Mouse (Mus musculus): ENCODE data around the gene Agbl1. TPM values are rescaled to one million over a fixed set of nuclear protein-coding genes. Genes with fewer than 3 reads are reported as not detected.

Gene Agbl1
- polyA plus RNA-seq, 1 experiment from 2014 or later: not detected

GRCm38 (mm10) chr7:76918871-76919270, 689.2 kb downstream of the Agbl1 start:
- H3K27ac ChIP-seq (ENCODE audit: low read length): no peak overlapping the region
- no peaks in the 10 kb centered on the region for H3K36me3 ChIP-seq (ENCODE audit: control insufficient read depth, insufficient read depth, low read length)
- ATAC-seq (ENCODE audit: insufficient read depth, low FRiP score): no peak
- no peaks in the 10 kb centered on the region for H3K27me3 ChIP-seq (ENCODE audit: control insufficient read depth, insufficient read depth, low read length)
- no peak overlapping the region for H3K4me3 ChIP-seq (replicated peaks; ENCODE audit: low read length)
- H3K4me1 ChIP-seq (ENCODE audit: control insufficient read depth, insufficient read depth, low read length): no peaks in the 10 kb centered on the region
- H3K9ac ChIP-seq (ENCODE audit: low read length): no peak overlapping the region
- no peak overlapping the region for H3K4me2 ChIP-seq (ENCODE audit: low read depth, low read length)
- H3K9me3 ChIP-seq (replicated peaks; ENCODE audit: control insufficient read depth, low read length): no peaks in the 10 kb centered on the region

GRCm38 (mm10) chr7:76921671-76922070, 692.0 kb downstream of the Agbl1 start:
- Histone ChIP-seq H3K9ac (ENCODE audit: low read length) (no peak overlapping the region), H3K27me3 (ENCODE audit: control insufficient read depth, insufficient read depth, low read length) (no peaks in the 10 kb centered on the region), H3K4me2 (ENCODE audit: low read depth, low read length) (no peak overlapping the region), H3K36me3 (ENCODE audit: control insufficient read depth, insufficient read depth, low read length) (no peaks in the 10 kb centered on the region), H3K27ac (ENCODE audit: low read length) (no peak overlapping the region), H3K4me3 (replicated peaks; ENCODE audit: low read length) (no peak overlapping the region), H3K9me3 (replicated peaks; ENCODE audit: control insufficient read depth, low read length) (no peaks in the 10 kb centered on the region), H3K4me1 (ENCODE audit: control insufficient read depth, insufficient read depth, low read length) (no peaks in the 10 kb centered on the region)
- 41% methylated on average over 2 of the region's 2 CpGs for WGBS
- no peak for ATAC-seq (ENCODE audit: insufficient read depth, low FRiP score)

GRCm38 (mm10) chr7:76935219-76935618, 705.5 kb downstream of the Agbl1 start:
- no peak overlapping the region for H3K4me3 ChIP-seq (replicated peaks; ENCODE audit: low read length)
- H3K9me3 ChIP-seq (replicated peaks; ENCODE audit: control insufficient read depth, low read length): no peaks in the 10 kb centered on the region
- H3K27ac ChIP-seq (ENCODE audit: low read length): no peak overlapping the region
- no peaks in the 10 kb centered on the region for H3K36me3 ChIP-seq (ENCODE audit: control insufficient read depth, insufficient read depth, low read length)
- no peak for ATAC-seq (ENCODE audit: insufficient read depth, low FRiP score)
- no peak overlapping the region for H3K9ac ChIP-seq (ENCODE audit: low read length)
- no peaks in the 10 kb centered on the region for H3K4me1 ChIP-seq (ENCODE audit: control insufficient read depth, insufficient read depth, low read length)
- no peaks in the 10 kb centered on the region for H3K27me3 ChIP-seq (ENCODE audit: control insufficient read depth, insufficient read depth, low read length)
- H3K4me2 ChIP-seq (ENCODE audit: low read depth, low read length): no peak overlapping the region

GRCm38 (mm10) chr7:76941531-76941930, 711.8 kb downstream of the Agbl1 start:
- ATAC-seq (ENCODE audit: insufficient read depth, low FRiP score): no peak

GRCm38 (mm10) chr7:76971334-76971733, 741.6 kb downstream of the Agbl1 start:
- Histone ChIP-seq H3K27ac (ENCODE audit: low read length) (no peak overlapping the region), H3K36me3 (ENCODE audit: control insufficient read depth, insufficient read depth, low read length) (no peaks in the 10 kb centered on the region), H3K27me3 (ENCODE audit: control insufficient read depth, insufficient read depth, low read length) (no peaks in the 10 kb centered on the region), H3K9me3 (replicated peaks; ENCODE audit: control insufficient read depth, low read length) (no peaks in the 10 kb centered on the region), H3K9ac (ENCODE audit: low read length) (no peak overlapping the region), H3K4me3 (replicated peaks; ENCODE audit: low read length) (no peak overlapping the region), H3K4me1 (ENCODE audit: control insufficient read depth, insufficient read depth, low read length) (no peaks in the 10 kb centered on the region), H3K4me2 (ENCODE audit: low read depth, low read length) (no peak overlapping the region)
- 18% methylated on average over 3 of the region's 3 CpGs for WGBS
- no peak for ATAC-seq (ENCODE audit: insufficient read depth, low FRiP score)

More at GRCm38 (mm10) chr7:76941531-76941930, 711.8 kb downstream of the Agbl1 start:
- Histone ChIP-seq H3K4me3 (replicated peaks; ENCODE audit: low read length) (no peak overlapping the region), H3K27ac (ENCODE audit: low read length) (no peak overlapping the region), H3K36me3 (ENCODE audit: control insufficient read depth, insufficient read depth, low read length) (no peaks in the 10 kb centered on the region), H3K4me2 (ENCODE audit: low read depth, low read length) (no peak overlapping the region), H3K9ac (ENCODE audit: low read length) (no peak overlapping the region), H3K9me3 (replicated peaks; ENCODE audit: control insufficient read depth, low read length) (no peaks in the 10 kb centered on the region), H3K27me3 (ENCODE audit: control insufficient read depth, insufficient read depth, low read length) (no peaks in the 10 kb centered on the region), H3K4me1 (ENCODE audit: control insufficient read depth, insufficient read depth, low read length) (no peaks in the 10 kb centered on the region)

- no peaks in the 10 kb centered on the region for H3K9me3 ChIP-seq (replicated peaks; ENCODE audit: control insufficient read depth, low read length)
- no peaks in the 10 kb centered on the region for H3K27me3 ChIP-seq (ENCODE audit: control insufficient read depth, insufficient read depth, low read length)
- no peak for ATAC-seq (ENCODE audit: insufficient read depth, low FRiP score)
- 73% methylated on average over 3 of the region's 3 CpGs for WGBS
- no peak overlapping the region for H3K9ac ChIP-seq (ENCODE audit: low read length)
- no peaks in the 10 kb centered on the region for H3K4me1 ChIP-seq (ENCODE audit: control insufficient read depth, insufficient read depth, low read length)
- H3K36me3 ChIP-seq (ENCODE audit: control insufficient read depth, insufficient read depth, low read length): no peaks in the 10 kb centered on the region
- H3K4me2 ChIP-seq (ENCODE audit: low read depth, low read length): no peak overlapping the region
- no peak overlapping the region for H3K27ac ChIP-seq (ENCODE audit: low read length)
- no peak overlapping the region for H3K4me3 ChIP-seq (replicated peaks; ENCODE audit: low read length)
These were observed 779.9 kb downstream of the Agbl1 start for GRCm38 (mm10) chr7:77009571-77009970.

GRCm38 (mm10) chr7:77029019-77029418, 799.3 kb downstream of the Agbl1 start:
- no peak overlapping the region for H3K4me3 ChIP-seq (replicated peaks; ENCODE audit: low read length)
- no peaks in the 10 kb centered on the region for H3K27me3 ChIP-seq (ENCODE audit: control insufficient read depth, insufficient read depth, low read length)
- H3K4me2 ChIP-seq (ENCODE audit: low read depth, low read length): no peak overlapping the region
- ATAC-seq (ENCODE audit: insufficient read depth, low FRiP score): no peak
- H3K9ac ChIP-seq (ENCODE audit: low read length): no peak overlapping the region
- no peaks in the 10 kb centered on the region for H3K4me1 ChIP-seq (ENCODE audit: control insufficient read depth, insufficient read depth, low read length)
- H3K9me3 ChIP-seq (replicated peaks; ENCODE audit: control insufficient read depth, low read length): no peaks in the 10 kb centered on the region
- H3K27ac ChIP-seq (ENCODE audit: low read length): no peak overlapping the region
- H3K36me3 ChIP-seq (ENCODE audit: control insufficient read depth, insufficient read depth, low read length): no peaks in the 10 kb centered on the region

GRCm38 (mm10) chr7:77076033-77076432, 846.3 kb downstream of the Agbl1 start:
- Histone ChIP-seq H3K36me3 (ENCODE audit: control insufficient read depth, insufficient read depth, low read length) (no peaks in the 10 kb centered on the region), H3K4me3 (replicated peaks; ENCODE audit: low read length) (no peak overlapping the region), H3K4me2 (ENCODE audit: low read depth, low read length) (no peak overlapping the region), H3K4me1 (ENCODE audit: control insufficient read depth, insufficient read depth, low read length) (no peaks in the 10 kb centered on the region), H3K27ac (ENCODE audit: low read length) (no peak overlapping the region), H3K9me3 (replicated peaks; ENCODE audit: control insufficient read depth, low read length) (no peaks in the 10 kb centered on the region), H3K27me3 (ENCODE audit: control insufficient read depth, insufficient read depth, low read length) (no peaks in the 10 kb centered on the region), H3K9ac (ENCODE audit: low read length) (no peak overlapping the region)
- no peak for ATAC-seq (ENCODE audit: insufficient read depth, low FRiP score)

GRCm38 (mm10) chr7:77087266-77087665, 857.6 kb downstream of the Agbl1 start:
- no peaks in the 10 kb centered on the region for H3K27me3 ChIP-seq (ENCODE audit: control insufficient read depth, insufficient read depth, low read length)
- H3K4me2 ChIP-seq (ENCODE audit: low read depth, low read length): no peak overlapping the region
- no peaks in the 10 kb centered on the region for H3K4me1 ChIP-seq (ENCODE audit: control insufficient read depth, insufficient read depth, low read length)
- H3K4me3 ChIP-seq (replicated peaks; ENCODE audit: low read length): no peak overlapping the region
- 67% methylated on average over 1 of the region's 1 CpGs for WGBS
- H3K36me3 ChIP-seq (ENCODE audit: control insufficient read depth, insufficient read depth, low read length): no peaks in the 10 kb centered on the region
- no peaks in the 10 kb centered on the region for H3K9me3 ChIP-seq (replicated peaks; ENCODE audit: control insufficient read depth, low read length)
- ATAC-seq (ENCODE audit: insufficient read depth, low FRiP score): no peak
- no peak overlapping the region for H3K27ac ChIP-seq (ENCODE audit: low read length)
- H3K9ac ChIP-seq (ENCODE audit: low read length): no peak overlapping the region

- H3K27ac ChIP-seq (ENCODE audit: low read length): no peak overlapping the region
- H3K36me3 ChIP-seq (ENCODE audit: control insufficient read depth, insufficient read depth, low read length): no peaks in the 10 kb centered on the region
- H3K4me1 ChIP-seq (ENCODE audit: control insufficient read depth, insufficient read depth, low read length): no peaks in the 10 kb centered on the region
- no peak overlapping the region for H3K4me2 ChIP-seq (ENCODE audit: low read depth, low read length)
- ATAC-seq (ENCODE audit: insufficient read depth, low FRiP score): no peak
- WGBS: 59% methylated on average over 2 of the region's 2 CpGs
- no peak overlapping the region for H3K9ac ChIP-seq (ENCODE audit: low read length)
- no peak overlapping the region for H3K4me3 ChIP-seq (replicated peaks; ENCODE audit: low read length)
- H3K9me3 ChIP-seq (replicated peaks; ENCODE audit: control insufficient read depth, low read length): no peaks in the 10 kb centered on the region
- no peaks in the 10 kb centered on the region for H3K27me3 ChIP-seq (ENCODE audit: control insufficient read depth, insufficient read depth, low read length)
These were observed 865.5 kb downstream of the Agbl1 start for GRCm38 (mm10) chr7:77095153-77095552.

Data from stomach, embryonic 16.5 days (tissue).